Mouse (Mus musculus): ENCODE measurements around the gene N4bp2.

GRCm38 (mm10) chr5:65757110-65757509 lies 6.2 kb upstream of the N4bp2 start:
- TF ChIP-seq CTCF (IDR thresholded peaks at IDR 0.05; ENCODE audit: control insufficient read depth, insufficient read depth, insufficient read length): no peak
- no peak for TF ChIP-seq MAX (IDR thresholded peaks at IDR 0.05)
- TF ChIP-seq USF1 (IDR thresholded peaks at IDR 0.05; ENCODE audit: low read depth): no peak
- no peak for TF ChIP-seq MYOD1 (IDR thresholded peaks at IDR 0.05; ENCODE audit: control insufficient read depth, insufficient read length, low read depth)

Measured in C2C12 (cell line).